Mouse (Mus musculus): ENCODE measurements around the gene Olfr564. TPM values are rescaled to one million over a fixed set of nuclear protein-coding genes. Genes with fewer than 3 reads are reported as not detected.

The Olfr564 gene
- not detected in 2 replicates for polyA plus RNA-seq (2014; fragmentation: Nextera tagmentation; extraction: Ambion mirVana)

- no peak within 1 kb of the TSS for H3K4me3 ChIP-seq (ENCODE audit: low read depth, low read length)
- H3K4me1 ChIP-seq (ENCODE audit: control insufficient read depth, insufficient read depth, low read length) = no peaks in the 10 kb centered on the region
- H3K4me2 ChIP-seq (ENCODE audit: low read depth, severe bottlenecking) = no peak within 1 kb of the TSS
- ATAC-seq (ENCODE audit: insufficient number of reproducible peaks, low FRiP score, low TSS enrichment, low read depth) (no peak), DNase-seq (ENCODE audit: low spot score) (no peak)
- H3K36me3 ChIP-seq (ENCODE audit: control insufficient read depth, insufficient read depth, low read length) = no peaks in the 10 kb centered on the region
- H3K9ac ChIP-seq (ENCODE audit: low read length) = no peak within 1 kb of the TSS
- H3K27ac ChIP-seq (replicated peaks; ENCODE audit: low read depth, low read length) = no peak within 1 kb of the TSS
- no peaks in the 10 kb centered on the region for H3K9me3 ChIP-seq (ENCODE audit: control insufficient read depth, low read length)
- no peaks in the 10 kb centered on the region for H3K27me3 ChIP-seq (ENCODE audit: control insufficient read depth, insufficient read depth, low read length)
These were observed at the start of gene Olfr564 for GRCm38 (mm10) chr7:102803180-102803579. Gene Olfr564 (plus strand): TSS chr7:102803480.

GRCm38 (mm10) chr7:102759266-102759665 is 44.0 kb upstream of the Olfr564 start, which contains the start of the genes Olfr560 and Olfr78:
Gene Olfr560 (minus strand): TSS chr7:102759366.
Gene Olfr78 (minus strand): TSS chr7:102759471.
- no peaks in the 10 kb centered on the region for H3K9me3 ChIP-seq (ENCODE audit: control insufficient read depth, low read length)
- H3K4me2 ChIP-seq (ENCODE audit: low read depth, severe bottlenecking) = no peak within 1 kb of the TSS
- 77% methylated on average over 4 of the region's 4 CpGs for WGBS
- ATAC-seq (ENCODE audit: insufficient number of reproducible peaks, low FRiP score, low TSS enrichment, low read depth) = no peak
- no peaks in the 10 kb centered on the region for H3K4me1 ChIP-seq (ENCODE audit: control insufficient read depth, insufficient read depth, low read length)
- no peak within 1 kb of the TSS for H3K4me3 ChIP-seq (ENCODE audit: low read depth, low read length)
- H3K27me3 ChIP-seq (ENCODE audit: control insufficient read depth, insufficient read depth, low read length) = no peaks in the 10 kb centered on the region
- DNase-seq (ENCODE audit: low spot score) = no peak
- no peaks in the 10 kb centered on the region for H3K36me3 ChIP-seq (ENCODE audit: control insufficient read depth, insufficient read depth, low read length)
- no peak within 1 kb of the TSS for H3K9ac ChIP-seq (ENCODE audit: low read length)
- no peak within 1 kb of the TSS for H3K27ac ChIP-seq (replicated peaks; ENCODE audit: low read depth, low read length)

GRCm38 (mm10) chr7:102770921-102771320 is 32.4 kb upstream of the Olfr564 start, which contains the start of gene Olfr561:
Gene Olfr561 (plus strand): TSS chr7:102771221.
- 80% methylated on average over 2 of the region's 2 CpGs for WGBS
- no peak within 1 kb of the TSS for H3K9ac ChIP-seq (ENCODE audit: low read length)
- H3K4me1 ChIP-seq (ENCODE audit: control insufficient read depth, insufficient read depth, low read length) = no peaks in the 10 kb centered on the region
- H3K36me3 ChIP-seq (ENCODE audit: control insufficient read depth, insufficient read depth, low read length) = no peaks in the 10 kb centered on the region
- no peak within 1 kb of the TSS for H3K27ac ChIP-seq (replicated peaks; ENCODE audit: low read depth, low read length)
- no peak for ATAC-seq (ENCODE audit: insufficient number of reproducible peaks, low FRiP score, low TSS enrichment, low read depth)
- H3K4me3 ChIP-seq (ENCODE audit: low read depth, low read length) = no peak within 1 kb of the TSS
- H3K27me3 ChIP-seq (ENCODE audit: control insufficient read depth, insufficient read depth, low read length) = no peaks in the 10 kb centered on the region
- no peak within 1 kb of the TSS for H3K4me2 ChIP-seq (ENCODE audit: low read depth, severe bottlenecking)
- H3K9me3 ChIP-seq (ENCODE audit: control insufficient read depth, low read length) = no peaks in the 10 kb centered on the region
- DNase-seq (ENCODE audit: low spot score) = no peak

Other genes with a start within 250 kb of the Olfr564 start
- gene Trim21, start 238.0 kb upstream of the Olfr564 start, polyA plus RNA-seq (2014; fragmentation: Nextera tagmentation; extraction: Ambion mirVana) = 0.13 and 0.95 TPM in 2 replicates
- not detected in 2 replicates for gene Olfr550, start 232.0 kb upstream of the Olfr564 start, polyA plus RNA-seq (2014; fragmentation: Nextera tagmentation; extraction: Ambion mirVana)
- not detected in 2 replicates for gene Olfr551, start 211.6 kb upstream of the Olfr564 start, polyA plus RNA-seq (2014; fragmentation: Nextera tagmentation; extraction: Ambion mirVana)
- gene Olfr552, start 205.7 kb upstream of the Olfr564 start, polyA plus RNA-seq (2014; fragmentation: Nextera tagmentation; extraction: Ambion mirVana) = not detected in 2 replicates
- not detected in 2 replicates for gene Olfr553, start 185.3 kb upstream of the Olfr564 start, polyA plus RNA-seq (2014; fragmentation: Nextera tagmentation; extraction: Ambion mirVana)
- not detected in 2 replicates for gene Olfr554, start 165.0 kb upstream of the Olfr564 start, polyA plus RNA-seq (2014; fragmentation: Nextera tagmentation; extraction: Ambion mirVana)
- gene Olfr555, start 144.7 kb upstream of the Olfr564 start, polyA plus RNA-seq (2014; fragmentation: Nextera tagmentation; extraction: Ambion mirVana) = not detected in 2 replicates
- not detected in 2 replicates for gene Olfr556, start 138.6 kb upstream of the Olfr564 start, polyA plus RNA-seq (2014; fragmentation: Nextera tagmentation; extraction: Ambion mirVana)
- gene Trim68, start 116.2 kb upstream of the Olfr564 start, polyA plus RNA-seq (2014; fragmentation: Nextera tagmentation; extraction: Ambion mirVana) = 12.9 and 13.6 TPM in 2 replicates
- not detected in 2 replicates for gene Olfr557, start 107.6 kb upstream of the Olfr564 start, polyA plus RNA-seq (2014; fragmentation: Nextera tagmentation; extraction: Ambion mirVana)
- not detected in 2 replicates for gene Olfr558, start 101.3 kb upstream of the Olfr564 start, polyA plus RNA-seq (2014; fragmentation: Nextera tagmentation; extraction: Ambion mirVana)
- gene Olfr33, start 84.4 kb upstream of the Olfr564 start, polyA plus RNA-seq (2014; fragmentation: Nextera tagmentation; extraction: Ambion mirVana) = not detected in 2 replicates
- gene Olfr559, start 76.0 kb upstream of the Olfr564 start, polyA plus RNA-seq (2014; fragmentation: Nextera tagmentation; extraction: Ambion mirVana) = not detected in 2 replicates
- gene Olfr560, start 44.1 kb upstream of the Olfr564 start, polyA plus RNA-seq (2014; fragmentation: Nextera tagmentation; extraction: Ambion mirVana) = not detected in 2 replicates
- gene Olfr78, start 44.0 kb upstream of the Olfr564 start, polyA plus RNA-seq (2014; fragmentation: Nextera tagmentation; extraction: Ambion mirVana) = not detected in 2 replicates
- not detected in 2 replicates for gene Olfr561, start 32.3 kb upstream of the Olfr564 start, polyA plus RNA-seq (2014; fragmentation: Nextera tagmentation; extraction: Ambion mirVana)
- gene Olfr566, start 55.3 kb downstream of the Olfr564 start, polyA plus RNA-seq (2014; fragmentation: Nextera tagmentation; extraction: Ambion mirVana) = not detected in 2 replicates
- not detected in 2 replicates for gene Olfr568, start 73.6 kb downstream of the Olfr564 start, polyA plus RNA-seq (2014; fragmentation: Nextera tagmentation; extraction: Ambion mirVana)
- gene Olfr569, start 87.4 kb downstream of the Olfr564 start, polyA plus RNA-seq (2014; fragmentation: Nextera tagmentation; extraction: Ambion mirVana) = not detected in 2 replicates
- not detected in 2 replicates for gene Olfr570, start 91.1 kb downstream of the Olfr564 start, polyA plus RNA-seq (2014; fragmentation: Nextera tagmentation; extraction: Ambion mirVana)
- gene Olfr571, start 114.1 kb downstream of the Olfr564 start, polyA plus RNA-seq (2014; fragmentation: Nextera tagmentation; extraction: Ambion mirVana) = not detected in 2 replicates
- gene Olfr572, start 120.9 kb downstream of the Olfr564 start, polyA plus RNA-seq (2014; fragmentation: Nextera tagmentation; extraction: Ambion mirVana) = not detected in 2 replicates
- not detected in 2 replicates for gene Olfr573-ps1, start 139.1 kb downstream of the Olfr564 start, polyA plus RNA-seq (2014; fragmentation: Nextera tagmentation; extraction: Ambion mirVana)
- gene Olfr574, start 145.0 kb downstream of the Olfr564 start, polyA plus RNA-seq (2014; fragmentation: Nextera tagmentation; extraction: Ambion mirVana) = not detected in 2 replicates
- gene Olfr575, start 155.3 kb downstream of the Olfr564 start, polyA plus RNA-seq (2014; fragmentation: Nextera tagmentation; extraction: Ambion mirVana) = not detected in 2 replicates
- gene Olfr576, start 159.2 kb downstream of the Olfr564 start, polyA plus RNA-seq (2014; fragmentation: Nextera tagmentation; extraction: Ambion mirVana) = not detected in 2 replicates
- not detected in 2 replicates for gene Olfr577, start 172.5 kb downstream of the Olfr564 start, polyA plus RNA-seq (2014; fragmentation: Nextera tagmentation; extraction: Ambion mirVana)
- not detected in 2 replicates for gene Olfr578, start 185.8 kb downstream of the Olfr564 start, polyA plus RNA-seq (2014; fragmentation: Nextera tagmentation; extraction: Ambion mirVana)
- gene Olfr582, start 234.5 kb downstream of the Olfr564 start, polyA plus RNA-seq (2014; fragmentation: Nextera tagmentation; extraction: Ambion mirVana) = not detected in 2 replicates
- not detected in 2 replicates for gene Olfr583, start 247.8 kb downstream of the Olfr564 start, polyA plus RNA-seq (2014; fragmentation: Nextera tagmentation; extraction: Ambion mirVana)